Mouse (Mus musculus): Measurements from ENCODE around the gene Smpdl3a. TPM values are rescaled to one million over a fixed set of nuclear protein-coding genes. Genes with fewer than 3 reads are reported as not detected.

Gene Smpdl3a
- polyA plus RNA-seq, 1 experiment = 167 TPM

GRCm38 (mm10) chr10:57812161-57812856 lies 18.2 kb downstream of the Smpdl3a start:
- 76% methylated on average over 5 of the region's 5 CpGs for WGBS
- H3K4me1 ChIP-seq (ENCODE audit: control insufficient read depth, insufficient read depth, low read length) = no peaks in the 10 kb centered on the region
- H3K4me3 ChIP-seq (replicated peaks; ENCODE audit: extremely low read depth, low read depth, low read length) = no peak overlapping the region
- no peak for DNase-seq
- no peak for TF ChIP-seq CTCF (IDR thresholded peaks at IDR 0.05; ENCODE audit: insufficient read depth, low read length)
- no peak for TF ChIP-seq POLR2A (IDR thresholded peaks at IDR 0.05; ENCODE audit: borderline replicate concordance, extremely low read depth, low read depth, low read length)

- 91% methylated on average over 2 of the region's 2 CpGs for WGBS
- TF ChIP-seq POLR2A (IDR thresholded peaks at IDR 0.05; ENCODE audit: borderline replicate concordance, extremely low read depth, low read depth, low read length) (no peak), CTCF (IDR thresholded peaks at IDR 0.05; ENCODE audit: insufficient read depth, low read length) (no peak)
- no peak for DNase-seq
- Histone ChIP-seq H3K4me1 (ENCODE audit: control insufficient read depth, insufficient read depth, low read length) (no peaks in the 10 kb centered on the region), H3K4me3 (replicated peaks; ENCODE audit: extremely low read depth, low read depth, low read length) (no peak overlapping the region)
Measured at GRCm38 (mm10) chr10:57814295-57814694, 20.2 kb downstream of the Smpdl3a start.

GRCm38 (mm10) chr10:57815869-57816268 lies 21.7 kb downstream of the Smpdl3a start:
- WGBS = 76% methylated on average over 6 of the region's 6 CpGs
- DNase-seq = no peak

GRCm38 (mm10) chr10:57819209-57819608 lies 25.1 kb downstream of the Smpdl3a start:
- Histone ChIP-seq H3K4me3 (replicated peaks; ENCODE audit: extremely low read depth, low read depth, low read length) (no peak overlapping the region), H3K4me1 (ENCODE audit: control insufficient read depth, insufficient read depth, low read length) (no peaks in the 10 kb centered on the region)
- 93% methylated on average over 2 of the region's 2 CpGs for WGBS
- DNase-seq = no peak
- TF ChIP-seq CTCF (IDR thresholded peaks at IDR 0.05; ENCODE audit: insufficient read depth, low read length) (no peak), POLR2A (IDR thresholded peaks at IDR 0.05; ENCODE audit: borderline replicate concordance, extremely low read depth, low read depth, low read length) (no peak)

More at GRCm38 (mm10) chr10:57815869-57816268, 21.7 kb downstream of the Smpdl3a start:
- no peak overlapping the region for H3K4me3 ChIP-seq (replicated peaks; ENCODE audit: extremely low read depth, low read depth, low read length)
- TF ChIP-seq POLR2A (IDR thresholded peaks at IDR 0.05; ENCODE audit: borderline replicate concordance, extremely low read depth, low read depth, low read length) = no peak
- no peak for TF ChIP-seq CTCF (IDR thresholded peaks at IDR 0.05; ENCODE audit: insufficient read depth, low read length)
- no peaks in the 10 kb centered on the region for H3K4me1 ChIP-seq (ENCODE audit: control insufficient read depth, insufficient read depth, low read length)

- WGBS = 36% methylated on average over 3 of the region's 3 CpGs
- TF ChIP-seq CTCF (IDR thresholded peaks at IDR 0.05; ENCODE audit: insufficient read depth, low read length) = no peak
- no peak for TF ChIP-seq POLR2A (IDR thresholded peaks at IDR 0.05; ENCODE audit: borderline replicate concordance, extremely low read depth, low read depth, low read length)
- no peak for DNase-seq
Measured at GRCm38 (mm10) chr10:57822473-57822872, 28.3 kb downstream of the Smpdl3a start.

GRCm38 (mm10) chr10:57828649-57829048 lies 34.5 kb downstream of the Smpdl3a start:
- 67% methylated on average over 5 of the region's 5 CpGs for WGBS
- H3K4me3 ChIP-seq (replicated peaks; ENCODE audit: extremely low read depth, low read depth, low read length) = no peak overlapping the region
- no peak for DNase-seq
- no peaks in the 10 kb centered on the region for H3K4me1 ChIP-seq (ENCODE audit: control insufficient read depth, insufficient read depth, low read length)
- TF ChIP-seq CTCF (IDR thresholded peaks at IDR 0.05; ENCODE audit: insufficient read depth, low read length) (no peak), POLR2A (IDR thresholded peaks at IDR 0.05; ENCODE audit: borderline replicate concordance, extremely low read depth, low read depth, low read length) (no peak)

More at GRCm38 (mm10) chr10:57822473-57822872, 28.3 kb downstream of the Smpdl3a start:
- Histone ChIP-seq H3K4me3 (replicated peaks; ENCODE audit: extremely low read depth, low read depth, low read length) (no peak overlapping the region), H3K4me1 (ENCODE audit: control insufficient read depth, insufficient read depth, low read length) (no peaks in the 10 kb centered on the region)

- no peak for DNase-seq
- TF ChIP-seq POLR2A (IDR thresholded peaks at IDR 0.05; ENCODE audit: borderline replicate concordance, extremely low read depth, low read depth, low read length) = no peak
- TF ChIP-seq CTCF (IDR thresholded peaks at IDR 0.05; ENCODE audit: insufficient read depth, low read length) = no peak
- Histone ChIP-seq H3K4me3 (replicated peaks; ENCODE audit: extremely low read depth, low read depth, low read length) (no peak overlapping the region), H3K4me1 (ENCODE audit: control insufficient read depth, insufficient read depth, low read length) (no peaks in the 10 kb centered on the region)
- 85% methylated on average over 3 of the region's 3 CpGs for WGBS
Measured at GRCm38 (mm10) chr10:57829621-57830020, 35.5 kb downstream of the Smpdl3a start.

- DNase-seq = no peak
- TF ChIP-seq CTCF (IDR thresholded peaks at IDR 0.05; ENCODE audit: insufficient read depth, low read length) = no peak
- no peak for TF ChIP-seq POLR2A (IDR thresholded peaks at IDR 0.05; ENCODE audit: borderline replicate concordance, extremely low read depth, low read depth, low read length)
- WGBS = 85% methylated on average over 1 of the region's 1 CpGs
- H3K4me1 ChIP-seq (ENCODE audit: control insufficient read depth, insufficient read depth, low read length) = no peaks in the 10 kb centered on the region
- H3K4me3 ChIP-seq (replicated peaks; ENCODE audit: extremely low read depth, low read depth, low read length) = no peak overlapping the region
Measured at GRCm38 (mm10) chr10:57835094-57835493, 41.0 kb downstream of the Smpdl3a start.

- TF ChIP-seq POLR2A (IDR thresholded peaks at IDR 0.05; ENCODE audit: borderline replicate concordance, extremely low read depth, low read depth, low read length) (no peak), CTCF (IDR thresholded peaks at IDR 0.05; ENCODE audit: insufficient read depth, low read length) (no peak)
- no peak overlapping the region for H3K4me3 ChIP-seq (replicated peaks; ENCODE audit: extremely low read depth, low read depth, low read length)
- no peaks in the 10 kb centered on the region for H3K4me1 ChIP-seq (ENCODE audit: control insufficient read depth, insufficient read depth, low read length)
- DNase-seq = no peak
Measured at GRCm38 (mm10) chr10:57835982-57836381, 41.8 kb downstream of the Smpdl3a start.
